Mouse (Mus musculus) CH12.LX (cell line): ENCODE results near the gene Rbm6. TPM values are rescaled to one million over a fixed set of nuclear protein-coding genes. Genes with fewer than 3 reads are reported as not detected.

Experiments
- DNase-seq: peaks from one replicate; pipeline ENCODE4 v3.0.0-alpha.2; 2013; ENCODE audit errors: extremely low read depth
- H3K27ac ChIP-seq: 2 replicates; pipeline ENCODE4 v1.5.1; 2012; ENCODE audit warnings: low read depth, mild to moderate bottlenecking, control low read depth, moderate library complexity; ENCODE audit not compliant: insufficient read depth
- H3K27me3 ChIP-seq: replicated peaks from 2 replicates; pipeline ENCODE3; 2012; ENCODE audit warnings: inconsistent platforms
- H3K36me3 ChIP-seq, 2 experiments: replicated peaks in 1 of 2; 2 replicates each; pipeline versions ENCODE3 to v1.6.1; 2012; ENCODE audit warnings: inconsistent platforms in 1 of 2, low read length in 1 of 2, mild to moderate bottlenecking in 1 of 2, mixed read lengths in 1 of 2, moderate library complexity in 1 of 2; ENCODE audit not compliant: control insufficient read depth in 1 of 2, insufficient read depth in 1 of 2
- H3K4me1 ChIP-seq, 2 experiments: 2 replicates each; pipeline ENCODE4 v1.6.1; 2012; ENCODE audit warnings: inconsistent platforms in 1 of 2, moderate library complexity in 1 of 2; ENCODE audit not compliant: insufficient read depth in 2 of 2, control insufficient read depth in 1 of 2
- H3K4me2 ChIP-seq: 2 replicates; pipeline ENCODE4 v1.6.1; 2012; ENCODE audit warnings: low read depth, mild to moderate bottlenecking, control low read depth; ENCODE audit not compliant: poor library complexity, insufficient read depth, severe bottlenecking
- H3K4me3 ChIP-seq, 3 experiments: fragments of 150-350 bp in 1 of 3; sonication (generic) in 1 of 3; replicated peaks in 1 of 3; 2 replicates each; pipeline versions ENCODE3 to v1.5.1; 2011 to 2012; ENCODE audit warnings: low read depth in 2 of 3, low read length in 2 of 3, mild to moderate bottlenecking in 2 of 3, moderate library complexity in 2 of 3, control low read depth in 1 of 3, improper control_type of control experiment in 1 of 3, inconsistent platforms in 1 of 3, mixed read lengths in 1 of 3; ENCODE audit not compliant: poor library complexity in 1 of 3
- H3K79me2 ChIP-seq: replicated peaks from 2 replicates; pipeline ENCODE4 v1.6.1; 2012; ENCODE audit warnings: mild to moderate bottlenecking, moderate library complexity; ENCODE audit not compliant: control insufficient read depth, poor library complexity, insufficient read depth, severe bottlenecking; ENCODE audit errors: extremely low read depth
- H3K9ac ChIP-seq: 2 replicates; pipeline ENCODE4 v1.6.1; 2012; ENCODE audit warnings: low read depth, mild to moderate bottlenecking, control low read depth, moderate library complexity; ENCODE audit not compliant: insufficient read depth
- H3K9me3 ChIP-seq: replicated peaks from 2 replicates; pipeline ENCODE3; 2012; ENCODE audit warnings: low read length, inconsistent platforms, mixed read lengths
- CTCF ChIP-seq, 2 experiments: IDR thresholded peaks in 1 of 2; conservative IDR thresholded peaks in 1 of 2; 2 replicates each; pipeline ENCODE4 v1.5.1; 2011 to 2012; ENCODE audit warnings: low read depth in 2 of 2, low read length in 2 of 2, improper control_type of control experiment in 1 of 2, inconsistent platforms in 1 of 2, mild to moderate bottlenecking in 1 of 2, moderate library complexity in 1 of 2
- ELF1 ChIP-seq: IDR thresholded peaks from 2 replicates; pipeline ENCODE4 v1.6.1; 2014; ENCODE audit warnings: low read depth, mild to moderate bottlenecking, inconsistent platforms, low read length, improper control_type of control experiment
- EP300 ChIP-seq: IDR thresholded peaks from 2 replicates; pipeline ENCODE4 v1.6.1; 2011; ENCODE audit warnings: low read length, improper control_type of control experiment
- IRF4 ChIP-seq: IDR thresholded peaks from 2 replicates; pipeline ENCODE4 v1.6.1; 2014; ENCODE audit warnings: low read depth, mild to moderate bottlenecking, inconsistent platforms, low read length, improper control_type of control experiment
- JUN ChIP-seq: IDR thresholded peaks from 2 replicates; pipeline ENCODE4 v1.6.1; 2011; ENCODE audit warnings: low read depth, mild to moderate bottlenecking, low read length, improper control_type of control experiment, moderate library complexity; ENCODE audit not compliant: insufficient read depth
- JUND ChIP-seq: conservative IDR thresholded peaks from 2 replicates; pipeline ENCODE4 v1.6.1; 2011; ENCODE audit warnings: low read depth, low read length, improper control_type of control experiment
- KAT2A ChIP-seq: IDR thresholded peaks from 2 replicates; pipeline ENCODE4 v1.6.1; 2012; ENCODE audit warnings: low read length, improper control_type of control experiment, inconsistent platforms; ENCODE audit not compliant: insufficient replicate concordance
- MAFK ChIP-seq: IDR thresholded peaks from 2 replicates; pipeline ENCODE4 v1.6.1; 2011; ENCODE audit warnings: low read length, improper control_type of control experiment; ENCODE audit not compliant: insufficient replicate concordance
- MAX ChIP-seq: IDR thresholded peaks from 2 replicates; pipeline ENCODE4 v1.6.1; 2011; ENCODE audit warnings: low read length, improper control_type of control experiment
- MEF2A ChIP-seq: IDR thresholded peaks from 2 replicates; pipeline ENCODE4 v1.6.1; 2014; ENCODE audit warnings: low read depth, mild to moderate bottlenecking, inconsistent platforms, low read length, improper control_type of control experiment, borderline replicate concordance
- MYC ChIP-seq: IDR thresholded peaks from 2 replicates; pipeline ENCODE4 v1.6.1; 2011; ENCODE audit warnings: low read depth, mild to moderate bottlenecking, improper control_type of control experiment, low read length
- NRF1 ChIP-seq: IDR thresholded peaks from 2 replicates; pipeline ENCODE4 v1.6.1; 2014; ENCODE audit warnings: low read depth, mild to moderate bottlenecking, inconsistent platforms, low read length, improper control_type of control experiment, moderate library complexity
- PAX5 ChIP-seq: IDR thresholded peaks from 2 replicates; pipeline ENCODE4 v1.6.1; 2012; ENCODE audit warnings: low read length, inconsistent platforms, mixed read lengths
- POLR2AphosphoS2 ChIP-seq: IDR thresholded peaks from 2 replicates; pipeline ENCODE4 v1.6.1; 2011; ENCODE audit warnings: low read depth, low read length, improper control_type of control experiment
- RAD21 ChIP-seq: IDR thresholded peaks from 2 replicates; pipeline ENCODE4 v1.6.1; 2011; ENCODE audit warnings: low read depth, mild to moderate bottlenecking, low read length, improper control_type of control experiment, moderate library complexity
- SMC3 ChIP-seq: IDR thresholded peaks from 2 replicates; pipeline ENCODE4 v1.6.1; 2011; ENCODE audit warnings: low read depth, low read length, improper control_type of control experiment
- TBP ChIP-seq: conservative IDR thresholded peaks from 2 replicates; pipeline ENCODE4 v1.6.1; 2011; ENCODE audit warnings: low read depth, low read length, improper control_type of control experiment
- TCF12 ChIP-seq: IDR thresholded peaks from 2 replicates; pipeline ENCODE4 v1.6.1; 2014; ENCODE audit warnings: low read depth, mild to moderate bottlenecking, inconsistent platforms, low read length, improper control_type of control experiment
- USF1 ChIP-seq: IDR thresholded peaks from 2 replicates; pipeline ENCODE4 v1.6.1; 2014; ENCODE audit warnings: low read depth, mild to moderate bottlenecking, inconsistent platforms, low read length, improper control_type of control experiment
- ZNF384 ChIP-seq: IDR thresholded peaks from 2 replicates; pipeline ENCODE4 v1.6.1; 2012; ENCODE audit warnings: low read depth, low read length, improper control_type of control experiment, inconsistent platforms
- dilution Hi-C: fragments of 300-500 bp; cut with MboI; formaldehyde crosslinking; loops from 2 replicates; pipeline ENCODE4 v1.14.3; 2020; ENCODE audit warnings: low sequenced_read_pairs; ENCODE audit not compliant: extremely low pct_unique_long_range_greater_than_20kb, extremely low pct_ligation_motif_present
- in situ Hi-C: fragments of 300-500 bp; cut with MboI; formaldehyde crosslinking; loops from 3 replicates; pipeline ENCODE4 v1.14.3; 2019; ENCODE audit warnings: low sequenced_read_pairs, low pct_ligation_motif_present, low pct_unique_long_range_greater_than_20kb, mixed read lengths
- polyA plus RNA-seq: library from polyadenylated mRNA; unstranded; fragments of >175 nt; gene quantifications from 2 replicates; pipeline ENCODE4 v1.2.1, GENCODE M21; 2012; ENCODE audit warnings: low read depth; ENCODE audit not compliant: insufficient read length
- total RNA-seq, 2 experiments: library from RNA; depleted of rRNA; stranded (reverse); fragments of 300-350 nt in 1 of 2; fragments of >200 nt in 1 of 2; gene quantifications; 2 replicates each; pipeline ENCODE4 v1.2.3; 2012 to 2014

The Rbm6 gene
- total and polyA plus RNA-seq, 3 experiments, result 39.1 to 56.6 (median 43.3) TPM

DNA sequence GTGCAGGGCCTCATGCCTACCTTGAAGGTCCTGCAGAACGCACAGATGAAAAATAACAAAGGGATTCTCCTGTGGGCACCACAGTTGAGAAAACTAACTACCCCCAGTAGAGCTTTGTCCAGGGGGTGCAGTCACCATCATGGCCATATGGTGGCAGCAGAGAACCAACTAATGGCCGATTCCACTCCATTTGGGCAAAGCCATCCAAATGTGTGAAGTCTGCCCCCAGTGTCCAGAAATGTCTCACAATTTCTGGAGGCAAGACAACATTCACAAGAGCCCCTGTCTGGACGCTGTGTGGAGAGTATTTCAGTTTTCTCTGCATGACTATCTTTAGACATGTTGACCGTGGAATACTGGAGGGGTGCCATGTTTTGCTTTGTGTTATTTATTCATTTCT, 31.7 kb upstream of the Rbm6 start (continued):
- TF ChIP-seq USF1 (no peak), SMC3 (peak; percentile 90), IRF4 (peak; percentile 54; the same call in 1 of the 2 replicates), ELF1 (no peak), TCF12 (0 out of 2 replicates have a peak, but pooled peaks have one; percentile 51)

DNA sequence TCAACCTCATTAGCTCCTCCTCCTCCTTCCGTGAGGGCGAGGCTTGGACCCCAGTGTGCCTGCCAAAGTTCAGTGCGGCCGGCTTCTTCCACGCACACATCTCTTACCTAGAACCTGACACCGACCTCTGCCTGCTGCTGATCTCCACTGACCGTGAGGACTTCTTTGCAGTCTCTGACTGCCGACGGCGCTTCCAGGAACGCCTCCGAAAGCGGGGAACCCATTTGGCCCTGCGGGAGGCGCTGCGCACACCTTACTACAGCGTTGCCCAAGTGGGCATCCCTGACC, 28.5 kb upstream of the Rbm6 start:
- Histone ChIP-seq H3K36me3 (peaks cover 25 to 49% of the 10 kb centered on the region in 2 experiments), H3K4me1 (peaks cover 13 to 31% of the 10 kb centered on the region in 2 experiments; a peak in 3 of 4 replicates), H3K4me2 (no peak overlapping the region), H3K79me2 (no peaks in the 10 kb centered on the region), H3K4me3 (no peak overlapping the region), H3K27me3 (no peaks in the 10 kb centered on the region), H3K27ac (no peak overlapping the region), H3K9ac (no peak overlapping the region), H3K9me3 (no peaks in the 10 kb centered on the region)
- in situ Hi-C loops, result no loop called here
- no peak for DNase-seq
- TF ChIP-seq PAX5 (no peak), POLR2AphosphoS2 (no peak), MEF2A (no peak), TBP (no peak), RAD21 (no peak), MAFK (no peak), ZNF384 (no peak), CTCF (conservative IDR thresholded peaks at IDR 0.05 in 1 of 2, IDR thresholded peaks at IDR 0.05 in 1 of 2; ENCODE audit: low read depth in 2 of 2, low read length in 2 of 2) (no peak), JUND (no peak), JUN (no peak), MAX (no peak), IRF4 (no peak), MYC (no peak), ELF1 (no peak), KAT2A (no peak), NRF1 (no peak), EP300 (no peak)
- dilution Hi-C loops, result no loop called here
